Mouse (Mus musculus) erythroblast, embryonic 14.5 days (primary cell): ENCODE results near the gene Mbd5.

ENCODE experiments used
- GATA1 ChIP-seq: IDR thresholded peaks from 2 replicates; pipeline ENCODE4 v1.6.1; 2012; ENCODE audit warnings: low read length, inconsistent platforms, mixed read lengths
- TAL1 ChIP-seq: IDR thresholded peaks from 3 replicates; pipeline ENCODE4 v1.6.1; 2012; ENCODE audit warnings: low read length, inconsistent platforms, mixed read lengths

DNA sequence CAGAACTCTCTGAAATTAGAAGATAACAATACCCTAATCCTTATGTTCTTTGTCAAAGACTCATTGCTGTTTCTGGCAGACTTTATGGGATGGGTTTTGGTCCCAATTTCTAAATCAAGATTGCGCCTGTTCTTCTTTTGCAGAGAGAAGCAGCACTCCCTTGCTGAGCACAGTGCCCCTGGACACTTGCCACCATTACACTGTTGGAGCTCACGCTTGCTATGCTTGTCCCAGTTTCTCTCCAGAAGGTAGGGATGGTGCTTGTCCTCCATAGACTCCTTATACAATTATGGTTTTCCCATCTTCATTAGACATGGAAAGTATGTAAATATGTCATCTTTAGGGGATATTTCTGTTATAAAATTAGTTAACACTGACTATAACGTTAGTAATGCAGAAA, 220.5 kb downstream of the Mbd5 start:
- TF ChIP-seq TAL1 (no peak), GATA1 (no peak)
